Mouse (Mus musculus) neural tube, embryonic 13.5 days (tissue): ENCODE data around the gene Nek1. TPM values are rescaled to one million over a fixed set of nuclear protein-coding genes. Genes with fewer than 3 reads are reported as not detected.

ENCODE experiments used
- ATAC-seq: fragments of 200-750 bp; cut with Nextera tagmentation; 2 replicates; pipeline ENCODE4 v1.8.0; 2017; ENCODE audit warnings: low read depth, mild to moderate bottlenecking, moderate TSS enrichment, moderate library complexity
- H3K27ac ChIP-seq: fragments of 300-500 bp; sonication (generic); replicated peaks from 2 replicates; pipeline ENCODE4 v1.5.1; 2015; ENCODE audit warnings: moderate library complexity, mild to moderate bottlenecking, inconsistent platforms
- H3K27me3 ChIP-seq: fragments of 300-500 bp; sonication (generic); 2 replicates; pipeline ENCODE4 v1.6.1; 2015; ENCODE audit warnings: mild to moderate bottlenecking, inconsistent platforms
- H3K36me3 ChIP-seq: fragments of 300-500 bp; sonication (generic); 2 replicates; pipeline ENCODE4 v1.6.1; 2015; ENCODE audit warnings: mild to moderate bottlenecking, inconsistent platforms
- H3K4me1 ChIP-seq: fragments of 300-500 bp; sonication (generic); replicated peaks from 2 replicates; pipeline ENCODE4 v1.6.1; 2015; ENCODE audit warnings: inconsistent platforms
- H3K4me2 ChIP-seq: fragments of 300-500 bp; sonication (generic); 2 replicates; pipeline ENCODE4 v1.6.1; 2015; ENCODE audit warnings: inconsistent platforms, mild to moderate bottlenecking, moderate library complexity
- H3K4me3 ChIP-seq: fragments of 300-500 bp; sonication (generic); 2 replicates; pipeline ENCODE4 v1.5.1; 2015; ENCODE audit warnings: mild to moderate bottlenecking, inconsistent platforms
- H3K9ac ChIP-seq: fragments of 300-500 bp; sonication (generic); 2 replicates; pipeline ENCODE4 v1.6.1; 2015; ENCODE audit warnings: moderate library complexity, mild to moderate bottlenecking, inconsistent platforms
- H3K9me3 ChIP-seq: fragments of 300-500 bp; sonication (generic); 2 replicates; pipeline ENCODE4 v1.6.1; 2016; ENCODE audit warnings: inconsistent platforms
- WGBS: fragments of 180-500 bp; shearing (Covaris S2); methylation state at CpG from one replicate; pipeline ENCODE4 v1.1.7; 2015; 5-methylcytosine and 5-hydroxymethylcytosine counted together
- polyA plus RNA-seq: library from polyadenylated mRNA; unstranded; fragments of >200 nt; fragmentation: Nextera tagmentation; extraction: Ambion mirVana; gene quantifications from 2 replicates; pipeline ENCODE4 v1.2.1, GENCODE M21; 2015

Gene Nek1
- polyA plus RNA-seq, 1 experiment from 2014 or later: 31.8 TPM

- no peak; the same call in 1 of the 2 replicates for ATAC-seq
- Histone ChIP-seq H3K4me3 (peak overlapping the region; percentile 68), H3K36me3 (no peaks in the 10 kb centered on the region), H3K27me3 (no peaks in the 10 kb centered on the region), H3K9ac (peak overlapping the region; percentile 79), H3K9me3 (no peaks in the 10 kb centered on the region), H3K4me2 (peak overlapping the region; percentile 86), H3K4me1 (peaks cover 20% of the 10 kb centered on the region), H3K27ac (peak overlapping the region; percentile 92)
- WGBS: 6% methylated on average over 12 of the region's 12 CpGs
Measured at GRCm38 (mm10) chr8:60993639-60993986, 618 bp downstream of the Nek1 start.

GRCm38 (mm10) chr8:60996468-60996867 is 3.5 kb downstream of the Nek1 start:
- Histone ChIP-seq H3K4me3 (no peak overlapping the region), H3K4me2 (no peak overlapping the region), H3K36me3 (no peaks in the 10 kb centered on the region), H3K27ac (no peak overlapping the region), H3K27me3 (no peaks in the 10 kb centered on the region), H3K4me1 (peaks cover 20% of the 10 kb centered on the region), H3K9me3 (no peaks in the 10 kb centered on the region), H3K9ac (no peak overlapping the region)
- WGBS: 90% methylated on average over 3 of the region's 3 CpGs
- ATAC-seq: no peak

- Histone ChIP-seq H3K4me3 (no peak overlapping the region), H3K4me1 (no peaks in the 10 kb centered on the region)
- ATAC-seq: peak; percentile 59; the same call in 1 of the 2 replicates
Measured at GRCm38 (mm10) chr8:61041951-61042350, 49.0 kb downstream of the Nek1 start.

DNA sequence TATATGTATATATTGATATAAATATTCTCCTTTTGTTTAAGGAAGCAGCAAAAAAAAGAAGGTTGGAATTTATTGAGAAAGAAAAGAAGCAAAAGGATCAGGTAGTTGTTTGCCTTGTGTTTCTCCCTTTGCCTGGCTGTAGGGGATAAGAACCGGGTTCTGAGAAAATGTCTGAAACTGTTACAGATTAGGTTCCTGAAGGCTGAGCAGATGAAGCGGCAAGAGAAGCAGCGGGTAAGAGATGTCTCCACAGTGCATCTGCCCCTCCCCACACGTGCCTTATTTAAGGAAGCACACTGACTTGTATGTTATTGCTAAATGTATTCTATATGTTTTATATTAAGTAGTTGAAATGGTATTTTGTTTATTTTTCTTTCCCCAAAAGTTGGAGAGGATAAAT is 50.9 kb downstream of the Nek1 start:
- Histone ChIP-seq H3K4me2 (no peak overlapping the region), H3K27me3 (no peaks in the 10 kb centered on the region), H3K9ac (no peak overlapping the region), H3K9me3 (no peaks in the 10 kb centered on the region), H3K36me3 (no peaks in the 10 kb centered on the region), H3K4me1 (no peaks in the 10 kb centered on the region), H3K27ac (no peak overlapping the region), H3K4me3 (no peak overlapping the region)
- WGBS: 82% methylated on average over 4 of the region's 4 CpGs
- ATAC-seq: no peak

More at GRCm38 (mm10) chr8:61041951-61042350, 49.0 kb downstream of the Nek1 start:
- Histone ChIP-seq H3K4me2 (no peak overlapping the region), H3K36me3 (peaks cover 6% of the 10 kb centered on the region; the same call in 1 of the 2 replicates), H3K9ac (no peak overlapping the region), H3K9me3 (no peaks in the 10 kb centered on the region), H3K27ac (no peak overlapping the region), H3K27me3 (no peaks in the 10 kb centered on the region)

DNA sequence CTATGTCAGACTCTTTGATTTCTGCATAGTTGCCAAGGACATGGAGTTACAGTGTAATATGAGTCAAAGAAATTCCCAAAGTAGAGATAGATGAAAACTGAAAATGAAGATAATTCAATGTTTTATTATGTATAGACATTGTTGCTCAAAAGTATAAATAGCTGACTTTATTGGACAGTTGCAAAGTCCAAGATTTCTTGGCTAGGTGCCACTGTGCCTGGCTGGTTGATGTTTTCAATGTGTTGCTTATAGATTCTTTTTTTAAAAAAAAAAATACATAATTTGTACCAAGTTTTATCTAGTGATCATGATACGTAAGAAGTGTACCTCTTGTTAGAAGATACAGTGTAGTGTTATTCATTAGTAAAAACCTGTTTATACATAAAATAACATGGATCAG is 53.8 kb downstream of the Nek1 start:
- H3K9ac ChIP-seq: no peak overlapping the region
- no peaks in the 10 kb centered on the region for H3K27me3 ChIP-seq
- H3K9me3 ChIP-seq: no peaks in the 10 kb centered on the region
- H3K4me1 ChIP-seq: no peaks in the 10 kb centered on the region
- peaks cover 12% of the 10 kb centered on the region for H3K36me3 ChIP-seq
- 98% methylated on average over 1 of the region's 1 CpGs for WGBS
- no peak overlapping the region for H3K4me3 ChIP-seq
- H3K27ac ChIP-seq: no peak overlapping the region
- H3K4me2 ChIP-seq: no peak overlapping the region
- ATAC-seq: no peak

GRCm38 (mm10) chr8:61053017-61053416 is 60.0 kb downstream of the Nek1 start:
- no peaks in the 10 kb centered on the region for H3K27me3 ChIP-seq
- H3K4me1 ChIP-seq: peaks cover 16% of the 10 kb centered on the region
- peak; percentile 83 for ATAC-seq
- WGBS: 53% methylated on average over 1 of the region's 1 CpGs
- H3K4me3 ChIP-seq: no peak overlapping the region
- H3K4me2 ChIP-seq: no peak overlapping the region
- no peaks in the 10 kb centered on the region for H3K9me3 ChIP-seq
- no peak overlapping the region for H3K27ac ChIP-seq
- peaks cover 18% of the 10 kb centered on the region for H3K36me3 ChIP-seq
- no peak overlapping the region for H3K9ac ChIP-seq

- WGBS: 90% methylated on average over 5 of the region's 5 CpGs
- ATAC-seq: no peak
- Histone ChIP-seq H3K9ac (no peak overlapping the region), H3K36me3 (peaks cover 18% of the 10 kb centered on the region), H3K9me3 (no peaks in the 10 kb centered on the region), H3K27ac (no peak overlapping the region), H3K4me2 (no peak overlapping the region), H3K27me3 (no peaks in the 10 kb centered on the region), H3K4me1 (peaks cover 16% of the 10 kb centered on the region), H3K4me3 (no peak overlapping the region)
Measured at GRCm38 (mm10) chr8:61054313-61054712, 61.3 kb downstream of the Nek1 start.

DNA sequence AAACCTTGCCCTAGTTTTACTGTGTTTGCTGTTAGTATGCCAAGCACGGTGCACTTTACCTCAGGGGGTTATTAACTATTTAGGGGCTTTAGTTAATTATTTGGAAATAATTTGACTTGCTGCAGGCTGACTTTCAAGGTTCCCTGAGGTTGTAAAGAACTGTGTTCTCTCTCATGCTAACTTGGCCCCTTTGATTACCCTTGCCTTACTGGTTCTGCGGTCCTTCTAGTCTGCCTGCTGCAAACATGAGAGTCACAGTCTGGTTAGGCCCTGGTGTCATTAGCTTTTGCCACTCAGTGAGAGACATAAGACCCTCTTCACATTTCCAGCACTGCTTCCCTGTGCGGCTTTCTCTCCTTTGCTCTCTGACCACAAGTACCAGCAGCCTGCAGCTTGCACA is 64.0 kb downstream of the Nek1 start:
- ATAC-seq: no peak
- H3K27ac ChIP-seq: peak overlapping the region; percentile 52; the same call in 1 of the 2 replicates

DNA sequence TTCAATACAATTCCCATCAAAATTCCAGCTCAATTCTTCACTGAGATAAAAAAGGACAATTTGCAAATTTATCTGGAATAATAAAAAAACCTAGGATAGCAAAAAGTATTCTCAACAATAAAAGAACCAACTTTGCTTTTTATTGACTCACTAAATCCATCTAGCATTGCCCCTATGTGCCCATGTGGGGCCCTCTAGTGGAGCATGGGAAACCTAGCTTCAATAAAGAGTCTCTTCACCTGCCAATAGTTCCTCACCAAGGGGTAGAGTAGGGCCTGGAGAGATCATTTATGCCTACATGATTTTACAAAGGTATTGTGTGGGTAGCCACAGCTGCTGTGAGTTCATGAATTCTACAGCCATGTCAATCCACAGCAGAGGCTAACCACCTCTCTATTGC is 66.1 kb downstream of the Nek1 start:
- Histone ChIP-seq H3K27ac (no peak overlapping the region), H3K4me1 (peaks cover 8% of the 10 kb centered on the region), H3K4me3 (no peak overlapping the region), H3K4me2 (no peak overlapping the region), H3K27me3 (no peaks in the 10 kb centered on the region), H3K36me3 (peaks cover 5% of the 10 kb centered on the region; the same call in 1 of the 2 replicates), H3K9ac (no peak overlapping the region), H3K9me3 (no peaks in the 10 kb centered on the region)
- ATAC-seq: no peak

More for the DNA sequence above, 64.0 kb downstream of the Nek1 start:
- Histone ChIP-seq H3K36me3 (peaks cover 5% of the 10 kb centered on the region; the same call in 1 of the 2 replicates), H3K9me3 (no peaks in the 10 kb centered on the region), H3K4me3 (no peak overlapping the region), H3K4me2 (no peak overlapping the region), H3K4me1 (peaks cover 16% of the 10 kb centered on the region), H3K27me3 (no peaks in the 10 kb centered on the region), H3K9ac (no peak overlapping the region)
- WGBS: 39% methylated on average over 3 of the region's 3 CpGs

DNA sequence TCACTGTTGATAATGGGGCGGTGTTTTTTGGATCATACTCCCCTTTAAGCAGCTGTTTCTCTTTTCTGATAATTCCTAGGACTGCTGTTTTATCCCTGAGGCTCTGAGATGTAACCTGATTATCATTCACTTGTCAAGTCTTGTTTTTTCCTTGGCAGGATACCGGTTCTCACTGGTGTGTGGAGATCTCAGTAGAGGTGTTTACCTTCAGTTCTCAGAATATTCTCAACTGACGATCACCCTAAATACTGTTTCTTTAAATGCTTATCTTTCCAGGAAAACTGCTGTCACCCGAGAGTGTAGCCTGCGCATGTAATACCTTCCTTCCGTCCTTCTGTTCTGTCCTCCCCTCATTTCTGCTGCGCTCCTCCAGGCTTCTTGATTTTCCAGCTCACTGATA is 67.4 kb downstream of the Nek1 start:
- Histone ChIP-seq H3K4me3 (no peak overlapping the region), H3K4me2 (no peak overlapping the region), H3K4me1 (peaks cover 5% of the 10 kb centered on the region), H3K27ac (no peak overlapping the region), H3K27me3 (no peaks in the 10 kb centered on the region), H3K9me3 (no peaks in the 10 kb centered on the region), H3K9ac (no peak overlapping the region), H3K36me3 (peaks cover 5% of the 10 kb centered on the region; the same call in 1 of the 2 replicates)
- no peak for ATAC-seq
- WGBS: 86% methylated on average over 7 of the region's 7 CpGs

- no peak for ATAC-seq
- Histone ChIP-seq H3K9me3 (no peaks in the 10 kb centered on the region), H3K4me1 (no peaks in the 10 kb centered on the region), H3K27ac (no peak overlapping the region), H3K9ac (no peak overlapping the region), H3K36me3 (peaks cover 32% of the 10 kb centered on the region), H3K4me2 (no peak overlapping the region), H3K27me3 (no peaks in the 10 kb centered on the region), H3K4me3 (no peak overlapping the region)
Measured at GRCm38 (mm10) chr8:61075059-61075458, 82.1 kb downstream of the Nek1 start.

DNA sequence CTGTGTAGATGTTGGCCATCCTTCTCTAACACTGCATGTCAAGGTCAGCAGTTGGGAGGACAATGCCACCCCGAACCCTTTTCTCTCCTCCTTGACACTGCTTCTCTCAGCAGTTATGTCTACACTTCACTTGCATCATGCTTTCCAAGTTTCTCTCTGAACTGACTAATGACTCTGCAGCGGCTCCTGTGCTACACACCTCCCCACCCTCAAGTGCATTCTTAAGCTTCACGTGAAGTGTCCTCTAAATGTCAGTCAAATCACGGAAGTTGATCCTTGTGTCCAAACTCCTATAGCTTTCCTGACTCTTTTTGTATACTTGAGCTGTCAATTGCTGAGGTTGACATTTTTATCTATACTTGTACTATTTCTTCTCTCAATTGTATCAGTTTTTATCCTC is 117.5 kb downstream of the Nek1 start:
- H3K36me3 ChIP-seq: peaks cover 14% of the 10 kb centered on the region
- H3K27me3 ChIP-seq: no peaks in the 10 kb centered on the region
- H3K4me3 ChIP-seq: no peak overlapping the region
- ATAC-seq: no peak
- H3K4me1 ChIP-seq: no peaks in the 10 kb centered on the region
- H3K4me2 ChIP-seq: no peak overlapping the region
- H3K9me3 ChIP-seq: no peaks in the 10 kb centered on the region
- no peak overlapping the region for H3K27ac ChIP-seq
- H3K9ac ChIP-seq: no peak overlapping the region
- 97% methylated on average over 4 of the region's 4 CpGs for WGBS

- Histone ChIP-seq H3K27ac (no peak overlapping the region), H3K9ac (no peak overlapping the region), H3K4me3 (no peak overlapping the region), H3K4me2 (no peak overlapping the region), H3K9me3 (no peaks in the 10 kb centered on the region), H3K27me3 (no peaks in the 10 kb centered on the region), H3K4me1 (no peaks in the 10 kb centered on the region), H3K36me3 (peaks cover 12% of the 10 kb centered on the region)
- WGBS: 93% methylated on average over 4 of the region's 4 CpGs
- ATAC-seq: no peak
Measured at GRCm38 (mm10) chr8:61111940-61112339, 118.9 kb downstream of the Nek1 start.
